Mouse (Mus musculus): Measurements from ENCODE around the gene Neurog3. TPM values are rescaled to one million over a fixed set of nuclear protein-coding genes. Genes with fewer than 3 reads are reported as not detected.

The Neurog3 gene
- total RNA-seq, 2 experiments from 2014 or later = not detected

DNA sequence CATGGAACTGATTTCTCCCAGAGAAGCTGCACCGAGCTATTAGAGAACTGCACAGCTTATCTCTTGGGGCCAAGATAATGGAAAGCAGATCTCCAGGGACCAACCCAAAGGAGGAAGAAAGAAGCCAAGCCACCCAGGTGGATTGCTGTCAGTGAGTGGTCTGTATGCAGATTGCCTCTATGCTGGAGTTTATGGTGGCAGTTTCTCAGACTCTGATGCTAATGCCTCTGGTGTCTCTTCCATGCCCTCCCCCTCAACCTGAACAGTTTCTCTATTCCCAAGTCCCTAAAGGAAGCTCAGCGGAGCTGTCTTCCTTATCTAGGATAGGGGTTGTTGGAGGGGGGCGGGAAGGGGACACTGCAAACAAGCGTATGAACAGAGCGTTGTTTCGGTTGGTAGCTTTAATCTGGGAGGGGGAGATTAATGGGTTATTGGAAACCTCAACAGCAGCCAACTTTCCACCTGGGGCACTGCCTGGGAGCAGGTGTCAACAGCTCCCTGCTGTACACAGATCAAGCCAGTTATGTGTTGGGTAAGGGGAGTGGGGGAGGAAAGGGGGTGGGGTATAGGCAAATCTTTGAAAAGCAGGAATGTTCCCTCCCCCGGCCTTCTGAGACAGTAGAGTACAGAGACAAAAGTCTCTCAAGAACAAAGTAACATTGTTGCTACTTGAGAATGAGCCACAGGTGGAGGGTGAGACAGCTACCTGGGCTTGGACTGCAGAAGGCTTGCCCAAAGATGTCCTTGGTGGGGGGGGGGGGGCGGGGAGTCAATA lies 3.0 kb downstream of the Neurog3 start:
- no peak for DNase-seq (ENCODE audit: low spot score)
- intact Hi-C loops (cut with DNase I) = no loop called here

DNA sequence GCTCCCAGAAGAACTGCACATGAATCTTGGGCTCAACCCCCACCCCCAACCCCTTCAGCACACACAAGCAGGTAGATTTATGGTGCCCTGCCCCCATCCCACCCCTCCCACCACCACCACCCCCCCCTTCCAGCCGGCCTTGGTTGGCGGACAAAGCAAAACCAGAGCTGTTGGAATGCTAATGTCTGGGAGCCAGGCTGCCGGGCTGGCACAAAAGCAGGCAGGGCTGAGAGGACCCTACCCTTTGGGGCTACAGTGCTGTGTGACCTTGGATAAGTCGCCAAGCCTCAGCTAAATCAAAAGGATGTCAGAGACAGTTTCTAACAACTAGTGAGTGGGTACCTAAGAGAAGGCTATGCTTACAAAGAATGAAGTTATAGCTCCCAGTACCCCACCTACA lies 4.3 kb downstream of the Neurog3 start:
- intact Hi-C loops (cut with DNase I) = no loop called here
- no peak for DNase-seq (ENCODE audit: low spot score)

DNA sequence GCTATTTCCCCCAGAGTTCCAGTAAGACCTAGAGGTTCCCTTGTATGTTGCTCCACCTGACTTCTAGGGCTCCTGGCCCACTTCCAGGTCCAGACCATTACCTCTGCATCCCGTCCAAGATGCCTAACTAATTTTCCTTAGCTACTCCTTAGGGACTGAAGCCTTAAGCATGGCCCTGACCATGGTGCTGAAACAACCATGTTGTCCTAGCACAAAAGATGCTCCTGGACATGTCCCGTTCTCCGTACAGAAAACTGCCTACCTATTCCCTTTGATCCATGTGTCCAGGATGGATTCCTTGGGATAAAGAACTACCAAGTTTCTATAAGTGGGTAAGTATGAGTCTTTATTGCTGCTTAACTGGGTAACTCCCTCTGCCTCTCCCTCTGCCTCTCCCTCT lies 5.2 kb downstream of the Neurog3 start:
- no peak for DNase-seq (ENCODE audit: low spot score)
- intact Hi-C loops (cut with DNase I) = no loop called here

DNA sequence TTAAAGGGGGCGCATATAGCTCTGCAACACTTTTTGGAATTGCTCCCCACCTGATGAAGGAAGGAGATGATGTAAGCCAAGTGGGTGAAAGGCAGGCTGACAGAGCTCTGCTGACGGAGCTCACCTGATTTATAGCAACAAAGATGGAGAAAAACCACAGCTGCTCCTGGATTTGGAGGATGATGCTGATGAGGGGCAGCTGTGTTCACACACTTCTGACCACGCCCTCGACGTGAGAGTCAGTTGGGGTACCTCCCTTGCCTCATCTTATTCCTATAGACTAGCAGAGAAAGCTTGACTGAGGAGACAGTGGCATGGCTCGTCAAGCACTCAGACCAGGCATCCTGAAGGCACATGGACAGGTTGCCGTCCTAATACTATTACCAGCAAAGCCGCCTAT lies 10.9 kb downstream of the Neurog3 start, which contains the start of gene Fam241b:
Fam241b (minus strand) TSS at position 101 of the 400 bp plus-strand sequence.
- no peak for DNase-seq (ENCODE audit: low spot score)

DNA sequence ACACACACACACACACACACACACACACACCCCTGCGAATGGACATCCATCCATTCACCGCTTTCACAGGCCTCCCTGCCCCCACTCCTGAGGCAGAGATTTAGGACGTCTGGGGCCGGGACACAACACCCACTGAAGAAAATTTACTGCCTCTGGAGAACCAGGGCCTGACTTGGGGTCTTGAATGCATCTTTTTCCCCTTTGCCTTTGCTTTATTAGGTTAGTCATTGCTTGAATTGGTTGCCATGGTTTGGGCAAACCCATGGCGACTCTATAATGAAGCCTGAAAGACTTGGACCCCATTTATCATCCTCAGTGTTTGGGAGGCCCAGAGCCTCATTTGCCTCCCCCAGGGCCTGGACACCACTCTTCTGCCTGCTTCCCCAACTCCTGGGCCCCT lies 13.1 kb downstream of the Neurog3 start:
- DNase-seq (ENCODE audit: low spot score) = no peak
- intact Hi-C loops (cut with DNase I) = no loop called here

More for the DNA sequence above, 10.9 kb downstream of the Neurog3 start, which contains the start of gene Fam241b:
- intact Hi-C loops (cut with DNase I) = no loop called here

DNA sequence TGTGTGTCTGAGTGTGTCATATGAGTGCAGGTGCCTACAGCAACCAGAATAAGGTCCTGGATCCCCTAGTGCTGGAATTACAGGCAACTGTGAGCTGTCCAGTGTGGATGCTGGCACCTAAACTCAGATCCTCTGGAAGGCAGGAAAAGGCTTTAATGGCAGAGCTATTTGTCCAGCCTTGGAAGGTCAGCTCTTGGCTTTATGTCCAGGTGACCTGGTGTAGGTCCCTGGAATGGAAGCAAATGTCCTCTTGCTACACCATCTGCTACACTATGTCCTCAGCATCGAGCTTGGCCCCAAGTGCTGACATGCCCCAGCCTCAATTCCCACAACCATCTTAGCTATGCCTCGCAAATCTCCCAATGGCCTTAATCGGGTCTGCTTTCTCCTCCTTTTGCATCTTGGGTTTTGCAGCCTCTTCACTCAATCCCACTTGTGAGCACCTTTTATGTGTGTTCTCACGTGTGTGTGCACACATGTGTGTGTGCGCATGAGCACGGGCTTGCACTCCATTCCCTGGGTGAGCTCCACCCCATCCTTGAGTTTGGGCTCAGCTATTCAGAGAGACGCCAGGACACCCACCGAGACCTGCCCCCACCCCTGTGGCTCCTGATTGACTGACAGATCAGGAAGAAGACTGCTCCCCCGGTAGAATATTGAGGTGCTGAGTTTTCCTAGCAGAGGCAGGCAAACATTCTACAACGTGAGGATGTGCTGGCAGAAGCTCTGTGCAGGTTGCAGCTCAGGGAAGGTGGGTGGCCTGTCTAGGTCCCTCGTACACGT lies 14.8 kb downstream of the Neurog3 start:
- intact Hi-C loops (cut with DNase I) = no loop called here

DNA sequence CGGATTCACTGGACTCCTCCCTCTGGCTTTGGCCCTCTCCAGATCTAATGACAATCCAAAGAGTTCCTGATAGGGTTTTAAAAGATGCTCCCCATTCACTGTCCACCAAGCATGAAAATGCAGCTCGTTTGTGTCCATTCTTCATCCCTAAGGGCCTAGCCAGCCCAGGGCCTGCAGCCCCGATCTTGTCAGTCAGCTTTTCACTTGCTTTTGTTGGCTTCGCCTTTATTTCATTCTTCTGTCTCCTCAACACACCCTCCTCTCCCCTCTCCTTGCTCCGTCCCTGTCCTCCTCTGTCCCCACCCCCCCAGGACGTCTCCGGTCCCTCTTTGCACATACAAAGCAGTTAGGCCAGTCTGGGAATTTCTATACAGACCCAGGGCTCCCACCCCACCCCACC lies 17.0 kb downstream of the Neurog3 start:
- intact Hi-C loops (cut with DNase I) = no loop called here

More for the DNA sequence above, 14.8 kb downstream of the Neurog3 start:
- no peak for DNase-seq (ENCODE audit: low spot score)

DNA sequence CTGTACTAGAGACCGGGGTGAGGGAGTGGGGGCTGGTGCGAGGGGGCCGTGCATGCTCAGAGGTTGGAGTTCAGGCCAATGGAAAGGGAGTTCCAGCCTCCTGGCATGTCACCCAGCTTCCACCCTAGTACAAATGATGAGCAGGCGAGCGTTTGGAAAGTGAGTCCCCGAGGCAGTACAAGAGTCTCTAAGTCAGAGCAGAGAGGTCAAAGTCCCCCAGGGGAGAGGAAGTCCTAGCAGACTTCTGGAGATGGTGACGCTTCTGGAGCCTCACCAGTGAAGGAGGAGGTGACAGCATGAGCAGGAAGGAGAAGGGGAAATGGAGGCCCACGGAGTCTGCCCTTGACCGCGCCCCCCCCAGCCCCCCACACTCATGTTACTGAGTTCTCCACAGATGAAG lies 29.5 kb downstream of the Neurog3 start:
- no peak for DNase-seq (ENCODE audit: low spot score)
- intact Hi-C loops (cut with DNase I) = no loop called here

More for the DNA sequence above, 17.0 kb downstream of the Neurog3 start:
- no peak for DNase-seq (ENCODE audit: low spot score)

DNA sequence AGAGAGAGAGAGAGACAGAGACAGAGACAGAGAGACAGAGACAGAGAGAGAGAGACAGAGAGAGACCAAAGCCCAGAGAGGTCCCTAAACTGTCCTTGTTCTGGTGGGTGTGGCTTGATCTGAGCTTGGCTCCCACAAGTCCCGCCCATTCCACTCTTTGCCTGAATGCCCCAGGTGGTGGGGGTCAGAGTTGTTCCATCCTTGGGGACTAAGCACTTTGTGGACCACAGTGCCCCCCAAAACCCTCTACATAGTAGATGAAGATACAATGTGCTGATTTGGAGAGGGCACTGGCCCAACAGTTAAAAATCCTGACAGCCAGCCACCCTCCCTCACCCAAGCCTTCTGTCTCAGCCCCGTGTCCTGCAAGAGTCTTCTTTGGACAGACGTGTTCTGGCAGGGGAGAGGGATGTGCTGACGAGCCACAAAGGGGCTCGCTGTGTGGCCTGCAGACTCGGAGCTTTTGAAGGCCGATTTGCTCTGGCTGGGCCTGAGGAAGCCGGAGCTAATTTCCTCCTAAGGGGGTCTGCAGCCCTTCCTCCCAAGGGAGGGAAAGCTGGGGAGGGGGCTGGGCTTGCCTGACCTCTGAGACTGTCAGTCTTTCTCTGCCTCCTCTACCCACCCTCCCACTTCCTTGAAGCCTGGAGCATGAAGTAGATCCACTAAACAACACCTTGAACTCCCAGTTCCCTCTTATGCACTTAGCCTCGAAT lies 40.1 kb downstream of the Neurog3 start:
- intact Hi-C loops (cut with DNase I) = loop anchor here (10.0 kb wide), 1 partner anchor 338 kb away; no protein-coding TSS in a partner anchor
- DNase-seq (ENCODE audit: low spot score) = no peak

DNA sequence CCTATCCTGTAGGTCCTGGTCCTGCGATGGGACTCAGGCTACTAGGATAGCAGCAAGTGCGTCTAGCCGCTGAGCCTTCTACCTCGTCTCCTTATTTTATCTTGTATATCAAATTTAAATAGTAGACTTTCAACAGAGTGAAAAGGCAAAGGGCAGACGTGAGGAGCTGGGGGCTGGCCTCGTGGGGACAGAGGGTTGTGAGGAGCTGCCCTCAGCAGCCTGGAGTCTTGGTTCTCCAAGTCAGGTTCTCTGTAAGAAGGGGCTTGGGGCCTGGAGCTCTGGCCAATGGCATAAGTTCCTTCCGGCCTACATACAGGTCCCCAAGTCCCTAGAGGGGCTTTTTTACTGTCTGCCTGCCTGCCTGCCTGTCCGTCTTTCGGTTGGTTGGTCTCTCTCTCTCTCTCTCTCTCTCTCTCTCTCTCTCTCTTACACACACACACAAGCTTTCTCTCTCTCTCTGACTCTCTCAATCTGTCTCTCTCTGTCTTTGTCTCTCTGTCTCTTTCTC lies 41.1 kb downstream of the Neurog3 start:
- intact Hi-C loops (cut with DNase I) = loop anchor here (10.0 kb wide), 1 partner anchor 339 kb away; no protein-coding TSS in a partner anchor

DNA sequence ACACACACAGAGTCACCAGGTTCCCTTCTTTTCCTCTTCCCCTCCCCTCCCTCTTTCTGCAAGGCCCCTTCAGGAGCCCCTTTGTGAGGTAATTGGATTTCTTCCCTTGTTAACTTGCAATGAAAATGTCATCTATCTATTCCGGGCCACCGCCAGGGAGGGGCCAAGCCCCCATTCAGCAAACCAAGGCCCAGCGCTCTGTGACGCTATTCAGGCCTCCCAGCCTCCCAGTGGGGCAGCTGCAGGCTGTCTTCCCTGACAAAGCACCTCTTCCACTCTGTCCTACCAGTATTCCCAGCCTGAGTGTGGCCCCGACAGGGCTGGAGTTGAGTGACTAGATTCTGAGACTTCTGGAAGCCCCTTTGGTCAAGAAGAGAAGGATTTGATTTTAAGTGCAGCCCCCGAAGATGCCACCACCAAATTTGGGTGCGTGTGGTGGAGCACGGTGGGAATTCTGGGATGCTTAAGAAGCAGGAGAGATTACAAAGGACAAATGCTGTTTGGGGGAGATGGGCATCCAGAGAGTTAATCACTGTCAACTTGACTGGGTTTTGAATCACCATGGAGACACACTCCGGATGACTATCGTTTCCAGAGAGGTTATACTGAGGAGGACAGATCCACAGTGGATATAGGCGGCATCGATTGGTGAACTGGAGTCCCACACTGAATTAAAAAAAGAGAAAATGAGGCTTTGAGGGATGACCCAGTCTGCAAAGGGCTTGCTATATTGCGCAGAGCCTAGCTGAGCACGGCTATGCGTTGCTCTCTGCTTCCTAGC lies 41.8 kb downstream of the Neurog3 start:
- intact Hi-C loops (cut with DNase I) = loop anchor here (10.0 kb wide), 1 partner anchor 340 kb away; no protein-coding TSS in a partner anchor
- DNase-seq (ENCODE audit: low spot score) = no peak

More for the DNA sequence above, 41.1 kb downstream of the Neurog3 start:
- DNase-seq (ENCODE audit: low spot score) = no peak

DNA sequence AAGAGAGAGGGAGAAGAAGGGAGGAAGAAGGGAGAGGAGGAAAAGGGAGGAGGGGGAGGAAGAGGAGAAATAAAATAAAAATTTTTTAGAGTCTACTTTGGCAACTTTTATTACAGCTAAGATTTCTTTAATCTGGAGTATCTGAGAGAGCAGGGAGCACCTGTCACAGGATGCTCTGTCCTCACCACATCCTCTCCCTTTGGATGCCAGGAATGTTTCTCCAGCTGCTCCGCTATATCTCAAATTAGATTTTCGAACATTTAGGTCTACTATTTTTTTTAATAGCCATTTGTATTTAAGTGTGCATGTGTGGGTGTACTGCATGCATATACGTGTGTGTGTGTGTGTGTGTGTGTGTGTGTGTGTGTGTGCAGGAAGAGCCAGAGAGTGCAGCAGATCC lies 47.1 kb downstream of the Neurog3 start:
- no peak for DNase-seq (ENCODE audit: low spot score)
- intact Hi-C loops (cut with DNase I) = loop anchor here (5.0 to 10.0 kb wide), 2 partner anchors 198 to 345 kb away; no protein-coding TSS in a partner anchor

DNA sequence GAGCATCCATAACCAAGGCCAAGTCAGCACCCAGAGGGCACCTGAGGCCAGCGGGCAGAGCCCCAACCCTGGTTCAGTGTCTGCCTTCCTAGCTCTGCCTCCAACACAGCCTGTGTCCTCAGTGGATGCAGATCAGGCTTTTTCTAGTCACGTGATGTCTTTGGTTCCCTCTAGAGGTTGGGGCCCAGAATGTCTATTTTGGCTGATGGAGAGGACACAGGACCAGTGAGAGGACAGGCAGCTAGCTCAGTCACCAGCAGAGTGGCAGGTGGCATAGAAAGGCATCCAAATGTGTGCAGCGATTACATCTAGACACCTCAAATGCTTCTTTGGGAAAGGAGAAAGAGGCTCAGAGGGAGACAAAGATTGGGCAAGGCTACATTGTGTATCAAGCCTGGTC lies 48.8 kb downstream of the Neurog3 start:
- no peak for DNase-seq (ENCODE audit: low spot score)
- intact Hi-C loops (cut with DNase I) = loop anchor here (5.0 kb wide), 1 partner anchor 199 kb away; no protein-coding TSS in a partner anchor

DNA sequence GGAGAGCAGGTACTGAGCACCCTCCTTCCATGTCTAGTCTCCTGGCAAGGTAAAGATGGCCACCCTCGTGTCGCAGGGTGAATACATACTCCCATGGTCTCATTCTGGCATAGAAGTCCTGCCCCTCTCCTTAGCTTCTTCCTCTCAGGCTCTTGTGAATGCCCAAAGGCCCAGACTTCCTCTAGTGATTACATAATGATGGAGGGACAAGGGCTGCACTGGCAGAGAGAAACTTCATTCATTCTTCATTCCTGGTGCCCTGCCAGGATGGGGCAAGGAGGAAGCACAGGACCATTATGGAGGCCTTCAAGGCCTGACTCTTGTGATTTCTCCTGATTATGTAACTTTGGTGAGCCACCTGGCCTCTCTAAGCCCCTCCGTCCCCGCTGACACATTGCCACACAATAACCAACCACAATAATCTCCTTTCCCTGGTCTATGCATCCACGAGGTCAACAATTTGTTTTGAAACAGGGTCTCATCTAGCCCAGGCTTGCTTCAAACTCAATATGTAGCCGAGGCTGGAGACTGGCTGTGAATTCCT lies 49.7 kb downstream of the Neurog3 start:
- intact Hi-C loops (cut with DNase I) = loop anchor here (1.0 to 5.0 kb wide), 2 partner anchors 77 to 200 kb away; no protein-coding TSS in a partner anchor
- DNase-seq (ENCODE audit: low spot score) = no peak

DNA sequence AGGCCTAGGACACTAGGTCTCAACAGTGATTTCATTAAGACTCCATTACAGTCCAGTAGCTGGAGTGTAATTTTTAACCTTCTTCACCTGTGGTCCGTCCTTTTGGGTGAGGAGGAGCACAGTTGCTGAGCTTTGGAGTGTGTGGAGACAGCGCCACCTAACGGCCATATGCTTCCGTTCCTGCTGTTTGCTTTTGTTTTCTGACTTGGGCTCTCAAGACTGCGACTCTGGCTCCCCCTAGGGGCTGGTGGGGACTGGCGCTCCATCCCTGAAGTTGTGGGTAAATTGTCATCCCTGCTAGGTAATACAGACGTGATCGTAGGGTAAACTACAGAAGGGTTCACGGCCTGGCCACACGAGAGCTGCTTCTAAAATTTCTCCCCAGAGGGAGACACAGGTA lies 50.2 kb downstream of the Neurog3 start:
- peak; percentile 70 for DNase-seq (ENCODE audit: low spot score)
- intact Hi-C loops (cut with DNase I) = loop anchor here (1.0 to 5.0 kb wide), 2 partner anchors 78 to 201 kb away; no protein-coding TSS in a partner anchor
